Mouse (Mus musculus) CD8-positive naive resting alpha-beta T cell, adult 2 months (primary cell): ENCODE measurements around the gene Tox2.

Experiments used
- DNase-seq, 2 experiments: peaks; one replicate each; pipeline ENCODE4 v3.0.0; 2022; ENCODE audit warnings: low read depth in 2 of 2, low spot score in 2 of 2

The Tox2 gene

GRCm38 (mm10) chr2:163360858-163361623 lies 158.1 kb downstream of the Tox2 start:
- no peak for DNase-seq

GRCm38 (mm10) chr2:163362940-163363921 lies 160.3 kb downstream of the Tox2 start:
- no peak for DNase-seq

DNA sequence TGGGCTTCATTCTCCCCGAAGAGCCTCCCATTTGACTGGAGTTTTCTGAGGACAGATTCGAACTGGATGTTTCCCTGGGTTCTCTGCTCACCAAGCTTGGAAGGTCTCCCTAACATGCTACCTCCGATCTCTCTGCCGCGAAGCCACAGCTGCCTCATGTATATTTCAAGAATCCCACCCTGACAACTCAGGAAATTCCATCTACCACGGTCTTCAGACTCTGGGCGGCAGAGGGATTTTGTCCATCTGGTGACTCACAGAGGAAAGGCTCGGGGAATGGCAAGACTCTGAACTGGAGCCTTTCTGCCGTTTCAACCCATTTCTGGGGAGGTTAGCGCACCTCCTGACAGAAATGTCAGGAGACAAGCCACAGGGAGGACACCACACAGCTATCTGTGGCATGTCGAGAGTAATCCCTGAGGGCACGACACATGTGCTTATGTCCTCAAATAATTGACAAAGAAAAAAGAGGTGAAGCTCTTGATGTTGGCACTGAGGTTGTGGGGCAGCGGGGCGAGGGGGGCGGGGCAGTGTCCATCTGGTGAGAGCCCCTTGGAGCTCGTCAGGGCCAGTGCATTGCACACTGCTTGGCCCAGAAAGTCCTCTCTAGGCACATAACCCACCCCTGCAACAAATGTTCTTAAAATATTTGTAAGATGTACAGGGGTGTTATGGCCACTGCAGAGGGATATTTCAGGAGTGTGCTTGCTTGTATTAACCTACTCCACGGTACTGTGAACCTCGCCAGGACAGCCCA lies 162.0 kb downstream of the Tox2 start:
- DNase-seq = no peak

DNA sequence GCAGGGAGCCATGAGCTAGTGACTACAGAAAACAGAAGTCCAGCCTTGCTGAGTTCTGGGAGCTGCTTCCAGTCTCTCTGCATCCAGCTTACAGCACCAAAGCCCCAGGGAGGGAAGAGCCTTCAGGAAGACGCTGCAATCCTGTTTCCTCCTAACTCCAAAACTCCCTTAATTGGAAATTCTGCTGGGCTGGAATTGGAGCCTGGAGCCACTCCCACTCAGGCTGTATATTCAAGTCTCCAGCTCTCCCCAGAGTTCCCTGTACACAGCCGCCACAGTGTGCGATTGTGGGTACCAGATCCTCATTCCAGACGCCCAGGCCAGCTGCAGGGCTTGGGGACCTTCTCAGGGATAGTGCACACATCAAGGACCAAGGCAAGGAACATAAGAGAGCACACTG lies 167.2 kb downstream of the Tox2 start:
- DNase-seq = no peak

DNA sequence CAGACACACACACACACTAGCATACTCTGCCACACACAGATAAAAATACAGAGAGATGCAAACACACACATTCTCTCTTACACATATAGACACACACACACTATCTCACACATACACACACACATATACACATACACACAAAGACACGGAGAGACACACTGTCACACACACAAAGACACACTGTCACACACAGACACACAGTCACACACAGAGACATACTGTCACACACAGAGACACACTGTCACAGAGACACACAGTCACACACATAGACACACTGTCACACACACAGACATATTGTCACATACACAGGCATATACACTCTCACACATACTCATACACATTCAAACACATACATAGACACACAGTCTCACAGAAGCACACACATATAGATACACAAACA lies 169.7 kb downstream of the Tox2 start:
- DNase-seq = no peak
